Mouse (Mus musculus) forebrain, embryonic 10.5 days (tissue): Measurements from ENCODE around the gene Gm11084. TPM values are rescaled to one million over a fixed set of nuclear protein-coding genes. Genes with fewer than 3 reads are reported as not detected.
"Not testable (repeated sequence)": the region's sequence is repeated elsewhere in the genome, so short reads cannot be mapped to it uniquely, and the experiment has no call there.

ENCODE experiments used
- DNase-seq: peaks from one replicate; pipeline ENCODE4 v3.0.0-alpha.2; 2017; ENCODE audit warnings: low spot score; ENCODE audit errors: extremely low spot score
- H3K27ac ChIP-seq: fragments of 300-500 bp; sonication (generic); 2 replicates; pipeline ENCODE4 v1.5.1; 2016; ENCODE audit warnings: mild to moderate bottlenecking
- H3K27me3 ChIP-seq: fragments of 300-500 bp; sonication (generic); 2 replicates; pipeline ENCODE4 v1.6.1; 2016; ENCODE audit warnings: mild to moderate bottlenecking; ENCODE audit not compliant: poor library complexity, severe bottlenecking
- H3K36me3 ChIP-seq: fragments of 300-500 bp; sonication (generic); replicated peaks from 2 replicates; pipeline ENCODE4 v1.6.1; 2016; ENCODE audit warnings: mild to moderate bottlenecking, moderate library complexity
- H3K4me1 ChIP-seq: fragments of 300-500 bp; sonication (generic); 2 replicates; pipeline ENCODE4 v1.6.1; 2016
- H3K4me3 ChIP-seq: fragments of 300-500 bp; sonication (generic); 2 replicates; pipeline ENCODE4 v1.5.1; 2016; ENCODE audit warnings: mild to moderate bottlenecking, moderate library complexity
- H3K9me3 ChIP-seq: fragments of 300-500 bp; sonication (generic); 2 replicates; pipeline ENCODE4 v1.6.1; 2016; ENCODE audit warnings: mild to moderate bottlenecking, moderate library complexity
- WGBS: fragments of 180-500 bp; shearing (Covaris S2); methylation state at CpG from one replicate; pipeline ENCODE4 v1.1.7; 2016; 5-methylcytosine and 5-hydroxymethylcytosine counted together
- polyA plus RNA-seq: library from polyadenylated mRNA; unstranded; fragments of >200 nt; fragmentation: Nextera tagmentation; extraction: Ambion mirVana; gene quantifications from 2 replicates; pipeline ENCODE4 v1.2.1, GENCODE M21; 2016

The Gm11084 gene
- polyA plus RNA-seq = not detected in 2 replicates

DNA sequence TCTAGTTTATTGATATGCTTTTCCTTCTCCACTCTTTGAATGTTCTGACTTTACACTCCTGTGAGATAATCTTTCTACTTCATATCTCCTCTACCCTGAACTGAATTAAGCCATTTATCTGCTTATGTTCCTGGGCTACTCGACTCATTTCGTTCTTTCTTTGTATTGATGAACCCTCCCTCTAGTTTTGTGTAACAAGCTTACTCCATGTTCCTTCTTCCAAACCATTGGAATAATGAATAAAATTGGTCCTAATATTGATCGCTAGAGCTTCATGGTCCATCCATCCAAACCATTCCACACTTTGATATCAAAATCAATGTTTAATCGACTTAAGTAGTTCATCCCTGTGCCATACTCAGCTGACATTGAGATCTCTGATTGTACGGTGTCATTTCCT, at the start of gene Gm11084:
Gm11084 (minus strand) TSS at position 101 of the 400 bp plus-strand sequence.
- Histone ChIP-seq H3K27me3 (no peaks in the 10 kb centered on the region), H3K4me1 (peaks cover 3% of the 10 kb centered on the region; the same call in 1 of the 2 replicates), H3K36me3 (peaks cover 16% of the 10 kb centered on the region), H3K4me3 (no peak within 1 kb of the TSS), H3K9me3 (peaks cover 11% of the 10 kb centered on the region), H3K27ac (no peak within 1 kb of the TSS)
- WGBS = 92% methylated on average over 5 of the region's 5 CpGs
- no peak for DNase-seq

DNA sequence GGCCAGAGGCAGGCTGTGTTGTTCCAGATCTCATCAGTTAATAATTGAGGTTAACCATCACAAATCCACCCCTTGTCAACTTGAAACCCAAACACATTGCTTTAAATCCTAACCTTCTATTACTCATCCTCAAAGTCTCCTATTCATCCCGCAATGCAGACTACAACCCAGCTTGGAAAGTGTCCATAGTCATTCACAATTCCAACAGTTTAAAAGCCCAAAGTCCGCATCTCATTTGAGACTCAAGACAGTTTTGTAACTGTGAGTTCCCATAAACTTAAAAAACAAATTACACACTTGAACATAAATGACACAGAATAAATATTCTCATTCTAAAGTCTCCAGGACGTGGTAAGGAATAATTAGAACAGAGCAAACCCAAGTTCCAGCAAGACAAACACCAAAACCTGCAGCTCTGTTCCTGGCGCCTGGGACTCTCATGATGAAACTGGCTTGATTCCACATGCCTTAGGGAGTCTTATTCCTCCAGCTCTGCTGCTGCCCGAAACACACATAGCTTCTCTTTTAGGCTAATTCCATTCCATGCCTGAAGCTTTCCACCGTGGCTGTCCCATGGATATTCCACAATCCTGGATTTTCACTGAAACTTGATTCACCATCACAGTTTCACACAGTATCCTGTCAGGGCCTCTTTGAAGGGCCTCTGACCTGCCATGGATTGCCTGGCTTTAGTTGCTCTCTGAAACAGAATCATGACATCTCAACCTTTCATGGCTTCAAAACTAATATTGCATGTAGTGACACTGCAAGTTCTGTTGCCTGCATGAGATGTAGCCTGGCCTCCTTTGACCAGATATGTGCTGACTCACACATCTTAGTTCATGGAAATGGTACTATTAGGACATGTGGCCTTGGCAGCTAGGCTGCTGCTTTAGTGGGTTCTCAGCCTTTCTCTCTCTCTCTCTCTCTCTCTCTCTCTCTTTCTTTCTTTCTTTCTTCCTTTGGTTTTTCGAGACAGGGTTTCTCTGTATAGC, 44.8 kb upstream of the Gm11084 start:
- Histone ChIP-seq H3K4me1 (peaks cover 10% of the 10 kb centered on the region; the same call in 1 of the 2 replicates), H3K27ac (no peak overlapping the region), H3K27me3 (no peaks in the 10 kb centered on the region), H3K36me3 (no peaks in the 10 kb centered on the region), H3K9me3 (no peaks in the 10 kb centered on the region; the same call in 1 of the 2 replicates), H3K4me3 (no peak overlapping the region)
- WGBS = 88% methylated on average over 7 of the region's 7 CpGs
- no peak for DNase-seq

DNA sequence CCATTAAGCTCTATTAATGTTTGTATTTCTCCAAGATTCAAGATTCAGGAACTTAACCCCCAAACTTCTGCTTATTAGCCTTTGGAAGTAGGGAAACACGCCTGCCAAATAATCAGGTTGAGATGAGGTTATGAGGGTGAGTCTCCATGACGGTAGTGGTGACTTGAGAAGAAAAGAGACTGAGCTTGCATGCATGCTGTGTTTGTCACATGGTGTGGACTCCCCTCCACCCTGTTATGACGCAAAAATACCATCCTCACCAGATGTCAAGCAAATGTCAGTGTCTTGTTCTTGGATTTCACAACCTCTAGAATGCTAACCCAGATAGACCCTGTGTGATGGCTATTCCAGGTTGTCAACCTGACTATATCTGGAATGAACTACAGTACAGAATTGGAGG, 43.3 kb upstream of the Gm11084 start:
- no peaks in the 10 kb centered on the region for H3K27me3 ChIP-seq
- H3K36me3 ChIP-seq = no peaks in the 10 kb centered on the region
- H3K9me3 ChIP-seq = no peaks in the 10 kb centered on the region; the same call in 1 of the 2 replicates
- 93% methylated on average over 3 of the region's 3 CpGs for WGBS
- peaks cover 10% of the 10 kb centered on the region; the same call in 1 of the 2 replicates for H3K4me1 ChIP-seq
- DNase-seq = no peak
- no peak overlapping the region for H3K27ac ChIP-seq
- no peak overlapping the region for H3K4me3 ChIP-seq

DNA sequence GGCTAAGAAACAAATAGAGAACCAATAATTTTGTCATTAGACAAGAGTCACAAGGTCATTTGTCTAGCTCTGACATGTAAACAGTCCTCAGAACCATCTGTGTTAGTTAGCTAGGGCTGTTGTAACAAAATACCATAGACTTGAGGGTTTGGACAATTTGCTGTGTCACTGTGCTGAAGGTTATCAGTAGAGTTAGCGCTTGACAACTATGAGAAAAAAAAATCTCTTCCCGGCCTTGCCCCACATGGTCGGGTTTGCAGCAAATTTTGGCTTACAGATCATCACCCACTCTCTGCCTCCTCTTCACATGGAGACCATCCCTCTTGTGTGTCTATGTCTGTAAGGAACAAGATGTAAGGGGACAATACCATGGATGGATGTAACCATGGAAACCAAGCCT, 41.5 kb upstream of the Gm11084 start:
- Histone ChIP-seq H3K27ac (no peak overlapping the region), H3K36me3 (no peaks in the 10 kb centered on the region), H3K27me3 (no peaks in the 10 kb centered on the region), H3K9me3 (no peaks in the 10 kb centered on the region; the same call in 1 of the 2 replicates), H3K4me3 (no peak overlapping the region), H3K4me1 (0 out of 2 replicates have a peak, but pooled peaks cover 4% of the 10 kb centered on the region)
- no peak for DNase-seq
- WGBS = 92% methylated on average over 3 of the region's 3 CpGs

DNA sequence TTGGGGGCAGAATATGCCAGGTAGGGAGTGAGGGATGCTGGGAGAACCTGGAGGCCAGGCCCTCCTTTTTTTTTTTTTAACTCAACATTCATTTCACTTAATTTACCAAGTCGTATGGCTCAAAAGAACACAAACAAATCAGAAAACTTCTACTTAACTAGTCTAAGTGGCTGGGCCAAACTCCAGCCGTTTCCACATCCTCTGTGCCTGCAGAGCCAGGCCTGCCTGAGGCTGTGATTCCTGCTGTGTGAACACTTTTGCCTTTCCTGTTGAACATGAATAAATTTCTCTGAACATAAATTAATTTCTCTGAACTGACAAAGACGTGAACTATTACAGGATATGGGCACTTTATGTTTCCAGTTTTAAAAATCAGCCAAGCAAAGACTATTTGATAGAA, 40.6 kb upstream of the Gm11084 start:
- 0 out of 2 replicates have a peak, but pooled peaks cover 4% of the 10 kb centered on the region for H3K4me1 ChIP-seq
- DNase-seq = no peak
- no peaks in the 10 kb centered on the region for H3K27me3 ChIP-seq
- no peaks in the 10 kb centered on the region; the same call in 1 of the 2 replicates for H3K9me3 ChIP-seq
- H3K36me3 ChIP-seq = no peaks in the 10 kb centered on the region
- no peak overlapping the region for H3K4me3 ChIP-seq
- H3K27ac ChIP-seq = no peak overlapping the region
- 71% methylated on average over 3 of the region's 3 CpGs for WGBS

DNA sequence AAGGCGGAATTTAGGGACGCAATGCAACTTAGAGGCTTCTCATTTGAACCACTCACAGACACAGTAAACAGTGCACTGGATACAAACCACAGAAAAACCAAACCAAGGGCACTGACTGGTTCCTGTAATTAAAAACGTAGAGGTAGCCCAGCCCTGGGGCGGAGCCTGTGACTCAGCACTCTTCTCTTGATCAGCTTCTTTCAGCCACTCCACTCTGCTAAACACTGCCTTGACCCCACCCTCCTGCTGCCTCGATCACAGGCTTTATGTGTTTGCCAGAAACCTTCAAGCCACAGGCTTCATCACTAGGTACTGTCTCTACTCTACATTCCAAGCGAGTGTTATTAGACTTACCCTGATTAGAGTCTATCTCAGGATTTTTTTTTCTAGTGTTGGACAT, 37.3 kb upstream of the Gm11084 start:
- Histone ChIP-seq H3K27ac (no peak overlapping the region), H3K27me3 (no peaks in the 10 kb centered on the region), H3K4me1 (0 out of 2 replicates have a peak, but pooled peaks cover 4% of the 10 kb centered on the region), H3K36me3 (no peaks in the 10 kb centered on the region), H3K9me3 (no peaks in the 10 kb centered on the region), H3K4me3 (no peak overlapping the region)
- DNase-seq = no peak
- 49% methylated on average over 6 of the region's 6 CpGs for WGBS

DNA sequence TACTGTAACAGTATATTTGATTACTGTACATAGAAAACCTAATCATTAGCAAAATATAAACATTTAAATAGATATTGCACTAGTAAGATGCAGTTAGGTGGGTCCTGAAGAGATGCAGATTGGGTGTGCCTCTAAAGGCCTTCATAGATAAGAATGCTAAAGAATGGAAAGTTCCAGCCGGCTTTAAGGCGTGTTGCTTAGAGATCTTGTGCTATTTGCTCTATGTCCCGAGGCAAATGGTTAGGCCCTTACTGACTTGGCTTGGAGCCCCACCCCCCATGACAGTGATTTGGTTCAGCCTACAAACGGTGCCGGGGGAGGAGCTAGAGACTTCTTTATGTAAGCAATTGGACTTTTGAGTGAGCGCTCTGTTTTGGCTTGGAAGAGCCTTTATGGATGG, 34.5 kb upstream of the Gm11084 start:
- H3K4me3 ChIP-seq = no peak overlapping the region
- WGBS = 88% methylated on average over 6 of the region's 6 CpGs
- H3K36me3 ChIP-seq = no peaks in the 10 kb centered on the region

DNA sequence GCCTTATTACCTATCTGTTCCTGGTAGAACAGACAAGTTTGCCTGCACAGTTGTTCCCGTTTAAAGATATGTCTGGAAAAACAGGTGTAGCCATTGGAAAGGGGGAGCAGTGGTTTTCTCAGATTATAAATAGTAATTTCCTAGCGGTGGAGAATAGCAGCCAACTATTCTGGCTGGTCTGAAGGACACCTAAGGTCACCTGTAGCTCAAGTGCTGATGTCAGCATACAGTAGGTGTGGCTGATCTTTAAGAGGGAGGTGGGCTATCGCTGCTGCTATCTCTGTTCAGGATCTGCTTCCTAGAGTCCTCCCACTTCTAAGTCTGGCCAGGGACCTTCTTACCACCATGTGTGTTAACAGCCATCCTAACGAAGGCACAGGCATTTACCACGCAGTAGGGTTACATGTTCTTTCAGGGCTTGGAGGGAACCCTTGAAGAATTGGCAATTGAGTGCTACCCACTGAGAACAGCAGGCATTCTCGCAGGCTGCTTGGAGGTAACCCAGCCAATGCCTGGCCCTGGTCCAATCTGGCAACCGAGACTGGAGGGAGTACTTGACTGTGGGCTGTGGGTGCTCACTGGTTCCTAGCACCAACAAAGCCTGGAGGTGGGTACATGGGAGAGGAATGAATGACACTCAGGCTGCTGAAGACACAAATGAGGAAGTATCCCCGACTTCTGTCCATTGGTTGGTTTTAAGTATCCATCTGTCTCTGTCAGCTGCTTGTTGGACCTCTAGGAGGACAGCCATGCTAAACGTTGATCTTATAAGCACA, 33.0 kb upstream of the Gm11084 start:
- Histone ChIP-seq H3K4me3 (no peak overlapping the region), H3K4me1 (0 out of 2 replicates have a peak, but pooled peaks cover 4% of the 10 kb centered on the region), H3K36me3 (no peaks in the 10 kb centered on the region), H3K9me3 (no peaks in the 10 kb centered on the region), H3K27me3 (no peaks in the 10 kb centered on the region), H3K27ac (no peak overlapping the region)
- WGBS = 86% methylated on average over 9 of the region's 9 CpGs
- no peak for DNase-seq

More for the DNA sequence above, 34.5 kb upstream of the Gm11084 start:
- Histone ChIP-seq H3K9me3 (no peaks in the 10 kb centered on the region), H3K27me3 (no peaks in the 10 kb centered on the region), H3K4me1 (0 out of 2 replicates have a peak, but pooled peaks cover 4% of the 10 kb centered on the region), H3K27ac (no peak overlapping the region)
- no peak for DNase-seq

DNA sequence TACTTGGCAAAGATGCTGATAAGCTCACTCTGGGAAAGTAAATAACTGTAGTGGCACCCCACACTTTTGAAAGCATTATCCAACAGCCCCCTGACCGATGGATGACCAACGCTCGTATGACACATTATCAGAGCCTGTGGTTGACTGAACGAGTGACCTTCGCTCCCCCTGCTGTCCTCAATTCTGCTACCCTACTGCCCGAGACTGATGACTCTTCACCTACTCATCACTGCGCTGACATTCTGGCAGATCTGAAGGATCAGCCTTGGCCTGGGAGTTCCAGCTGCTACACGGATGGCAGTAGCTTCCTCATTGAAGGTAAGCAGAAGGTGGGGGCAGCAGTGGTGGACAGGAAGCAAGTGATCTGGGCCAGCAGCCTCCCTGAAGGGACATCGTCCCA, 27.5 kb upstream of the Gm11084 start:
- not testable (repeated sequence) for H3K36me3 ChIP-seq, DNase-seq, H3K27me3 ChIP-seq, H3K4me1 ChIP-seq, H3K4me3 ChIP-seq, H3K27ac ChIP-seq
- peaks cover 21% of the 10 kb centered on the region for H3K9me3 ChIP-seq
- 92% methylated on average over 9 of the region's 9 CpGs for WGBS

DNA sequence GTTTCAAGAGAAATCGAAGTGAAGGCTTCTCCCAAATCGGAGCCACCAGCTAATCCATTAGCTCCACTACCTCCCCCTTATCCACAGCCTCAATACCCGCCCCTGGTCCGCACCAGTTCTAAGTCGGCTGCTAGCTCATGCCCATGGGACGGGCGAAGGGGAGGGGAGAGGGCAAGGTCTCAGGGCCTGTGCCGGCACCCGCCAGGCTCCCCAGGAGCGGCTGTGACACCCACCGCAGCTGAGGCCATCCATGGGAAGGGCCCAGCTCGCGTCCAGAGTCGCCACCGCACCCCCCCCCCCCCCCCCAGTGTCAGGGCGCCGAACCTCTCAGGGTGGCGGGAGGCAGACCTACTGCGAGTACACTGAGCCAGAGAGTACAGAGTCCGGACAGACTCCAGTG, 26.1 kb upstream of the Gm11084 start:
- Histone ChIP-seq H3K9me3 (peaks cover 21% of the 10 kb centered on the region), H3K4me1 (no peaks in the 10 kb centered on the region), H3K27ac (no peak overlapping the region), H3K4me3 (no peak overlapping the region), H3K27me3 (no peaks in the 10 kb centered on the region), H3K36me3 (no peaks in the 10 kb centered on the region)
- no peak for DNase-seq
- WGBS = 74% methylated on average over 20 of the region's 20 CpGs

DNA sequence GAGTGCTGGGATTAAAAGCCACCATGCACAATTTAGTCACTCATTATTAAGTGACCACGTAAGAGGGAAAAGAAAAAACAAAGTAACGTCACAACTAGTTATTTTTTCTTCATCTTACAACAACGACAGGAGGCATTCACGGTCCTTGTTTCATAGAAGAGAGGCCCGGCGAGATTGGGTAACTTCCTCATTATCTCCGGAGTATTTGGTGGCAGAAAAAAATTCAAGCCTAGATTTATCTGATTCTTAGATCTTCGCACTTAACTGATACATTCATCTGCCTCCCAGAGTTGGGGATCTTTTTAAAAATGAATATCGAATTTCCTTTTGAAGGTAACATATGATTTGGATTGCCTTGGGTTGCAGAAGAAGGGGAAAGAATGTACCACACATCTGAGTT, 21.0 kb upstream of the Gm11084 start:
- DNase-seq = no peak
- Histone ChIP-seq H3K27ac (no peak overlapping the region), H3K4me3 (no peak overlapping the region), H3K27me3 (no peaks in the 10 kb centered on the region), H3K9me3 (peaks cover 21% of the 10 kb centered on the region), H3K36me3 (no peaks in the 10 kb centered on the region), H3K4me1 (peaks cover 33% of the 10 kb centered on the region)
- WGBS = 93% methylated on average over 9 of the region's 9 CpGs

DNA sequence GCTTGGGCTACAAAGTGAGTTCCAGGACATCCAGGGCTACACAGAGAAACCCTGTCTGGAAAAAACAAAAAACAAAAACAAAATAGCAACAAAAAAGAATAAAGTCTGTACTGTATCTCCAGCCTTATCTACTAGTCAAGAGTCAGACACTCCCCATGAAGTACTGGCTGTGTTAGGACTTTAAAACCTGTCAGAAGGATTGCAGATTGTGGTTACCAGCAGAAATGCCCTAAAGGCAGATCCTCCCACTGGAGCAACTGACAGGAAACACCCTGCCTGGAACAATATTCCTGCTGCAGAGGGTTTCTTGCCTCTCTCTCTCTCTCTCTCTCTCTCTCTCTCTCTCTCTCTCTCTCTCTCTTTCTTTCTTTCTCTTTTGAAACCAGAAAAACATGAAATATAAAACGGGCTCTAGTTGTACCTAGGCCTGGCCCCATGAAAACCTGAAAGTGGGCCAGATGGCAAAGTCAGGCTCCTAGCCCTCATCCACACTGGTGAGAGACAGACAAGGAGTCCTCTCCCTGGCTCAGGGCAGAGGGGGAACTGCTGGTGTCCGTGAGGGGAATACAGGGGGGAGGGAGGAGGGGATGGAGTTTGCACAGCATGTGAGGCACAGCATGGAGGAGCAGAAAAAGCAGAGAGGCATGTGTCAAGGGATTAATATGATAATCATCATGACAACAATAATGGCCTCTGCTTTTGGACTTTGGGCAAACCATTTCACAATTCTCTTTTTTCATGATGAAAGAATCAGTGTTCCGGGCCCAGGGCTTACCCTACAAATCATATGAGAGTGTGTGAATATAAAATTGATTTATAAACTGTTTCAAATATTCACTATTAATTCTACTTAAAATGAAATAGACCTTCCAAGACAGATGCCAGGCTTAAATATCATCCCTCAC, 19.3 kb upstream of the Gm11084 start:
- no peak overlapping the region for H3K4me3 ChIP-seq
- peaks cover 33% of the 10 kb centered on the region for H3K4me1 ChIP-seq
- H3K27me3 ChIP-seq = no peaks in the 10 kb centered on the region
- no peaks in the 10 kb centered on the region for H3K36me3 ChIP-seq
- no peak for DNase-seq
- 59% methylated on average over 3 of the region's 3 CpGs for WGBS
- H3K9me3 ChIP-seq = peaks cover 12% of the 10 kb centered on the region
- peak overlapping the region; percentile 49 for H3K27ac ChIP-seq
